Mouse (Mus musculus): Measurements from ENCODE around the gene D13Ertd608e.
"Not testable (repeated sequence)": the region's sequence is repeated elsewhere in the genome, so short reads cannot be mapped to it uniquely, and the experiment has no call there.

The D13Ertd608e gene

DNA sequence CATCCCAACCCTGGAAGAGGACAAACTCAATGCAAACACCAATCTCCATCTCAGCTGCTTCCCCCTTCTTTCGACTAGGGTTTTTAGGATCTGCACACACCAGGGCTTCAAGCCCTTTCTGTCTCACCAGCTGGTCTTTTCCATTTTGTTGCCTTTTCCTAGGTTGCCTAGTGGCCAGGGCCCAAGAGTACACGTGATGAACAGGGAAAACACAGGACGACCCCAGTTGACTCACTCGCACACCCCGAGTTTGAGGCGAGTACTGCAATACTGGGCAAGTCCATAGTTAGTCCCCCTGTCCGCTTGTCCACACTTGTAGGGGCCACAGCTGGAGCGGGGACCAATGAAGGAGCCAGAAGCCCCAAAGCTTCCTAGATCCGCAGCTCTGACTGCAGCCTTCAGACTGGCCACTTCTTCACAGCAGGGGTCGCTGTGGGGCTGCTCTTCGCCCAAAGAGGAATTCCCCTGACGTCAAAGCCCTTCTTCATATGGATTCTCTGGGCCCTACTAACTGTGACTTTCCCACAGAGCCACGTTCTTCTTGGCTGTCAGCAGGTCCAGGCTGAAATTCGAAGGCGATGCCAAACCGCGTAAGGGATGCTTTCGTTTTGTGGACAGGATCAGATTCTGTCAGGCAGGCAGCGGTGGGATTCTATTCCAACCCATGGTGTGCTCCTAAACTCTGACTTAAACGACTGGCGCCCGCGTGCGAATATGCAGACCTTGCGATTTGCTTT lies at the start of gene D13Ertd608e:
TSS of gene D13Ertd608e (plus strand) at position 687 of the 737 bp plus-strand sequence.
- peak; percentile 55 for DNase-seq (ENCODE audit: low read depth)

DNA sequence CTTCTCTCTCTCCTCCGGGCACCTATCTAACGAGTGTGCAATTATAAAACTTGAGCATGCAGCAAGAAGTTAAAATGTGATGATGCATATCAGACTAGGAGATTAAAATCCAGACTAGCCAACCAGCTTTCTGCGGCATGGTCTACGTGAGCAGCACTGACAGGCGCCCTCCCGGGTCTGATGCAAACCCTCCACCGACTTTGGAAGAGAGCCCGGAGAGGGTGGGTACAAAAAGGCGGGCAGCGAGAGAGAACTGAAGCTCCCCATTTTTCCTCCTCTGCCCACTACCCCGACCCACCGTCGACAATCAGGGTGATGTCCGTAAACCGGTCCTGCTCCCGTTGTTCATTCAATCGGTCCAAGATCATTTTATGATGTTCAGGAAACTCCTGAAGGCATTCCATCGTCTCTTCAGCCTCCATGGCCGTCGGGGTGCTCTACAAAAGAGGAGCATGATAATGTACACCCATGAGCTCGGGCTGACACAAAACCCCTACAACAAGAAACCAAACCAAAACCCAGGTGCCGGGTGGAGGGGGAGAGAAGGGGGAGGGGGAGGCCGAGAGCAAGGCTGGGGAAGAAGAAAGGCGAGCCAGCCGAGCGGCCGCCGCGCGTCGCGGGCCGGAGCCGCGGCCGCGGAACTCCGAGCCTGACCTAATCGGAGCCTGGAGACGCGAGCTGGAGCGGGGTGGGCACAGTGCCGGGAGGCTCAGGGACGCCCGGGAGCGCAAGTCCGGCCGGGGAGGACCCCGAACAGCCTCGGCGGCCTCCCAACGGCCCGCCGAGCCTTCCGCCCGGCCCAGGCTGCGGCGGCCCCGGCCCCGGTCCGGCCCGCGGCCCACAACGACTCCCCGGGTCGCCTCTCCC lies 45.7 kb upstream of the D13Ertd608e start:
- peak; percentile 69 for DNase-seq (ENCODE audit: low read depth)

DNA sequence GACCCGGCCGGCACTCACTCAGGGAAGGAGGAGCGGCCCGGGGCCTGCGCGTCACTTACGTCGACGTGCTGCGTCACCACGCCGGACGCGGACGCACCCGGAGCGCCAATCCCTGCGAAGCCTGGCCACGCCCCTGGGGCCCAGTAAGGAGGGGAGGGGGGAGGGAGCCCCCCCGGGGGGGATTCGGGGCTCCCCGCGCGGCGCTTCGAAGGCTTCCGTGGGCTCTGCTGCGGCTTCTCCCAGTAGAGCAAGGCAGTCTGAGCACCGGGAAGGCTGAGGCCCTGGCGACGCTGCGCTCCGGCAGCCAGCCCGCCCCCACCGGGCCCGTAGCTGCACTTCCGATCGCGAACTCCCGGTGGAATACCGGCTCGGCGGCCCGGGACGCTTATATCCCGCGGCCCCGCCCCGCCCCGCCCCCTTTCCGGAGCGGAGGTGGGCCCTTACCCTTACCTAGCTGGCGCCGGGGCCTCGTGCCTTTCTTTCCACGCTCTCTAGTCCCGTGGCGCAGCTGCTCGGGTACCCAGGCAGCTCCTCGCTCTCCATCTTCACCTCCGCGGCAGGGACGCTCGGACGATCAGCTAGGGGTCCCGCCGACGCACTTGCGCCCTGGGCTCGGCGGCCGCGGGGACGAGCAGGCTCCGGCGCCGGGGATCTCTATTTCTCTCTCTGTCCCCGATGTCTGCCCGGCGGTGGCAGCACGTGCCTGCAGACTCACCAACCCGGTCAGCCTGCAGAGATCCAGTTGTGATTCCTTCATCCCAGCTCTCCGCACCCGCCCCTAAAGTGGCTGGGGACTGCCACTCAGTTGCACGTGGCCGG lies 44.8 kb upstream of the D13Ertd608e start, which contains the start of gene Zfp131:
TSS of gene Zfp131 (minus strand) at position 129 of the 819 bp plus-strand sequence.
- DNase-seq (ENCODE audit: low read depth), result peak; percentile 97

DNA sequence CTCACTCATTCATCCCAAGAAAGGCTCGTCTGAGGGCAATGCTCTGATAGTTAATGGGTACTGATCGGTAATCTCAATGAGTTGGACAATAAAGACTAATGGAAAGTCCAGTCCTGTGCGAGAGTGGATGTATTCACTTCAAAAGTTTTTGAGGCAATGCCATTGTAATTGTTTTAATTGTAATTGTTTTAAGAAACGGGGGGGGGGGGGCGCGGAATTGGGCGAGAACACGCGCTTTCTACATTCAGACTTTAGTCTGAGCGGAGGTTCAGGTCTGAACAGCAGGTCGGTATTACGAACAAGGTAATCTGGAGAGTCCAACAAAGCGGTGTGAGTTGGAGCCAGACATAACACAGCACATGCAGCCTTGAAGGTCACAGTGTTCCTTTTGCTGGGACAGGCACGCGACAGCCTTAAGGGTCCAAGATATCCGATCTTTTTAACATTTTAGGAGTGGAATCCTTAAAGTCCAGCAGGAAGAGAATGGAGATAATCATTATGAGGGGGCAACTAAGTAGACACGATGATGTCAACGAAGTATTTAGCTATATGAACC lies 44.1 kb upstream of the D13Ertd608e start:
- no peak for DNase-seq (ENCODE audit: low read depth)

- peak; percentile 11 for DNase-seq (ENCODE audit: low read depth)
Measured at GRCm38 (mm10) chr13:119792791-119793404, 42.9 kb upstream of the D13Ertd608e start.

- no peak for DNase-seq (ENCODE audit: low read depth)
Measured at GRCm38 (mm10) chr13:119797656-119798055, 38.1 kb upstream of the D13Ertd608e start.

- DNase-seq (ENCODE audit: low read depth), result no peak
Measured at GRCm38 (mm10) chr13:119808937-119809336, 26.9 kb upstream of the D13Ertd608e start.

DNA sequence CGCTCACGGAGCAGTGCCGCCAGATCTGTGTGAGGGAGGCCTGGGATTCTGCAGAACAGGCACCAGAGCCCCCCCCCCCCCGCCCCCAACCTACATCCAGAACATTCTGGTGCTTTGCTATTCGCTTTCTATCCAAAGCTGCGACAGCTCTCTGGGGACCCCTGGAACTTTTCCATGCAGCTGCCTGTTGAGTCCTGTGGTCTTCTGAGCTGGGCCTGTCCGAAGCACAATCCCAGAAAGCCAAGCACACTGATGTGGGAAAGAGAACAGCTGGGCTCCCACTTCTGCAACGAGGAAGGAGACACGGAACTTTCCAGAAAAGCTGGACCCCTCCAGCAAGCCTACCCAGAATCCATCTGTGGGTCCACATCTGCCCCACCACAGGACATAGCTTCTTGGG lies 25.8 kb upstream of the D13Ertd608e start:
- no peak for DNase-seq (ENCODE audit: low read depth)

GRCm38 (mm10) chr13:119816798-119817197 lies 19.0 kb upstream of the D13Ertd608e start:
- DNase-seq (ENCODE audit: low read depth), result no peak

- no peak for DNase-seq (ENCODE audit: low read depth)
Measured at GRCm38 (mm10) chr13:119817579-119818206, 18.1 kb upstream of the D13Ertd608e start.

GRCm38 (mm10) chr13:119830116-119830515 lies 5.7 kb upstream of the D13Ertd608e start, which contains the start of gene AF067063:
AF067063 (minus strand) TSS chr13:119830216.
- DNase-seq (ENCODE audit: low read depth), result not testable (repeated sequence)

- DNase-seq (ENCODE audit: low read depth), result peak; percentile 34
Measured at GRCm38 (mm10) chr13:119836324-119836811, 562 bp downstream of the D13Ertd608e start.

DNA sequence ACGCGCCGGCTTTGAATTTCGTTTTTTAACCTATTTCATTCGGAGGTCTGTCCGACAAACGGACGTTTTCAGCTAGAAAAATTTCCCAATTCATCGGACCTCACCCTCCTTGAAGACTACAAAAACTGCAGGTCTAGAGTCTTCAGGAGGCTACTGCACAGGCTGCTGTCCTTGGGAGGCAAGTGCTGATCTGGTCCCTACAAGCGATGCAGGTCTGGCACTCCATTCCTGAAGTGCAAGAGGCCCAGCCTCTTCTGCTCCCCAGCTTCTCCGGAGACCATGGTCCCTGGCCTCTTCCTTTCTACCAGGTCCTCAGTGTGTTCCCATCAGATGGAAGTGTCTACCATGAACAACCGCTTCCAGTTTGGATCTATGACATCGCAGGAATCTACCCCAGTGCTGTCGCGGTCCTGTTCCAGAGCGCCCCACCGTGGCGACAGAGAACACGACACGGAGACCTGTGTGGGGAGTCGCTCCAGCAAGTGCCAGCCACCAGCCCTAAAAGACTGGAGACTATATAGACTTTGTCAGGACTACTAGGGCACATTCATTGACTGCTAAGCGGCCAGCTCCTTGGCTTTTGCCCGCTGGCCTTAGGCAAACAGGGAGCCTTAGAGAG lies 2.0 kb downstream of the D13Ertd608e start:
- DNase-seq (ENCODE audit: low read depth), result peak; percentile 55

- not testable (repeated sequence) for DNase-seq (ENCODE audit: low read depth)
Measured at GRCm38 (mm10) chr13:119839982-119840381, 4.2 kb downstream of the D13Ertd608e start.

DNA sequence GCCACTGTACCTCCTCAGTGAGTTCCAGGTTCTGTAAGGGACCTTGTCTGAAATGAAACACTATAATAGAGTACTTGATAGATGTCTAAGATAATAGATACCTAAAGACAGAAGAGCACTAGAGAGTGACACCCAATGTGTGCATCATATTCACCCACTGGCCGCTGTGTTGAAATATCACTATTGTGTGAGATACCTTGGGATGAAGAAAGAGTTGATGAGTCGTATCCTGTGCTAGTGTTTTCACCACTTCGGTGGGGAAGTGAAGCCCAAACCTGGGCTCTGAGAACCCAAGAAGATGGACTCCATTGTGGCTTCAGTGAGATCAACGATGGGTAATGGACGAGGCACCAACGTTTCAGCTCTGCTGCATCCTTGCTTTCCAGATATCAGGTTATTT lies 26.6 kb downstream of the D13Ertd608e start:
- not testable (repeated sequence) for DNase-seq (ENCODE audit: low read depth)

- DNase-seq (ENCODE audit: low read depth), result not testable (repeated sequence)
Measured at GRCm38 (mm10) chr13:119864395-119864999, 28.7 kb downstream of the D13Ertd608e start.

GRCm38 (mm10) chr13:119886896-119887295 lies 51.1 kb downstream of the D13Ertd608e start:
- DNase-seq (ENCODE audit: low read depth), result not testable (repeated sequence)

GRCm38 (mm10) chr13:119894685-119895084 lies 58.9 kb downstream of the D13Ertd608e start, which contains the start of gene Tcstv1:
Tcstv1 (minus strand) TSS chr13:119894785.
- DNase-seq (ENCODE audit: low read depth), result not testable (repeated sequence)
